Comparison of ENCODE assay signal across 23 mouse cellular contexts in the genomic region with DNA sequence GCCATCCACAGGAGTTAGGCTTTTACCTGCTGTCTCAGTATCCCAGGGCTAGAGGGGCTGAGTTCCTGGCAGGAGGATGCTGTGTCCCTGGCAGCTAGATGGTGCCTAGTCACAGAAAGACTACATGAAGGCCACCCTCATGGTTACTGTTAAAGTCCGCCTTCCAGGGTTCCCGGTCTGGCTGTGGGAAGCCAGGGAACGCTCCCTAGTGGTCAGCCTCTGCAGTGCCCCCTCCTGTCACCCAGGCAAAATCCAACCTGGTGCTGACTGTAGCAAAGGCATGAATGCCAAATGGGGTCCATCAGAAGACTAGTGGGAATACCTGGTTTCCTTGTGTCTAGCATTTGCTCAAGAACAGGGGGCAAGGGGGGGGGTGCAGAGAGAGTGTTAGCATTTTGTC. TPM values are rescaled to one million over a fixed set of nuclear protein-coding genes. Genes with fewer than 3 reads are reported as not detected.
DNase-seq lines count a peak whose midpoint lies in the region; ATAC-seq and TF ChIP-seq lines count a peak whose summit lies in the region.
"Had no signal": no experiment of that assay in that cellular context is flagged by ENCODE, and none has a peak within 500 bp of the region (broad histone marks: within the 10 kb centered on the region; RNA-seq: fewer than 3 reads in every experiment).

No protein-coding gene starts in this region.

- no peak overlapping the region for H3K9ac ChIP-seq in liver, adult 2 months (ENCODE audit: low read depth, low read length)
- no peak overlapping the region for H3K9ac ChIP-seq in liver, embryonic 11.5 days (ENCODE audit: low read depth, low read length)
- H3K9ac ChIP-seq in MEL (ENCODE audit: control insufficient read depth, low read depth, low read length, poor library complexity, severe bottlenecking) = no peak overlapping the region
- peak overlapping the region; percentile 48; the same call in 1 of the 2 replicates for H3K9ac ChIP-seq in liver, embryonic 15.5 days
- H3K9ac ChIP-seq: embryonic facial prominence, embryonic 15.5 days; forebrain, embryonic 15.5 days; hindbrain, embryonic 14.5 days; limb, embryonic 13.5 days; neural tube, embryonic 12.5 days had no signal

- no peak overlapping the region for H3K27ac ChIP-seq in liver, adult 2 months (replicated peaks; ENCODE audit: insufficient read depth, low read depth, low read length)
- no peak overlapping the region for H3K27ac ChIP-seq in liver, embryonic 11.5 days (ENCODE audit: low read depth, low read length)
- H3K27ac ChIP-seq in MEL (ENCODE audit: control insufficient read depth, low read depth, low read length) = peak overlapping the region; percentile 2; the same call in 1 of the 2 replicates
- H3K27ac ChIP-seq in liver, embryonic 15.5 days (replicated peaks) = peak overlapping the region; percentile 89
- H3K27ac ChIP-seq: embryonic facial prominence, embryonic 15.5 days; forebrain, embryonic 15.5 days; hindbrain, embryonic 14.5 days; left cerebral cortex, adult 2 months; limb, embryonic 13.5 days; neural tube, embryonic 12.5 days had no signal

- WGBS in liver, adult 2 months = 47% methylated on average over 3 of the region's 3 CpGs
- 58% methylated on average over 3 of the region's 3 CpGs for WGBS in liver, embryonic 11.5 days
- 52% methylated on average over 3 of the region's 3 CpGs for WGBS in liver, embryonic 15.5 days (ENCODE audit: insufficient replicate concordance)

- no peaks in the 10 kb centered on the region for H3K79me2 ChIP-seq in liver, adult 2 months (ENCODE audit: control insufficient read depth, insufficient read depth, low read length)
- H3K79me2 ChIP-seq in MEL (ENCODE audit: control insufficient read depth, insufficient read depth, low read length, poor library complexity) = peaks cover 16% of the 10 kb centered on the region; the same call in 1 of the 2 replicates

- TF ChIP-seq RAD21 in MEL (IDR thresholded peaks at IDR 0.05; ENCODE audit: low read depth, low read length) = no peak

- DNase-seq in adrenal gland, postnatal 14 days = peak; percentile 54
- DNase-seq in adrenal gland, adult 8-10 months = no peak
- DNase-seq in liver, adult 2 months (ENCODE audit: extremely low read depth, low read depth, low spot score) = no peak
- no peak for DNase-seq in liver, embryonic 11.5 days (ENCODE audit: low spot score)
- no peak for DNase-seq in MEL (ENCODE audit: low read depth, low spot score)
- no peak for DNase-seq in layer of hippocampus, adult 9-10 months (ENCODE audit: low spot score)
- DNase-seq in layer of hippocampus, adult 11-12 months (ENCODE audit: low spot score) = no peak
- DNase-seq: cerebellum, adult 9-10 months; heart, adult 11 months; kidney, adult 9 months; lung, postnatal 4 days; right cerebral cortex, postnatal 14 days; thymus, postnatal 36 days had no signal

- no peak for ATAC-seq in liver, embryonic 11.5 days (replicated peaks; ENCODE audit: low FRiP score)
- ATAC-seq in liver, embryonic 15.5 days (ENCODE audit: insufficient read depth) = no peak
- ATAC-seq: activated CD4-positive, CD25-positive, alpha-beta regulatory T cell, adult 4 months; forebrain, embryonic 15.5 days; midbrain, embryonic 16.5 days had no signal

- no peak for TF ChIP-seq EP300 in MEL (IDR thresholded peaks at IDR 0.05; ENCODE audit: low read depth in 1 of 2, low read length in 2 of 2)

- no peaks in the 10 kb centered on the region for H3K36me3 ChIP-seq in liver, adult 2 months (ENCODE audit: control insufficient read depth, insufficient read depth, low read length)
- H3K36me3 ChIP-seq in liver, embryonic 11.5 days (ENCODE audit: control insufficient read depth, insufficient read depth, low read length) = no peaks in the 10 kb centered on the region
- peaks cover 0 to 49% of the 10 kb centered on the region in 2 experiments; a peak in 3 of 4 replicates for H3K36me3 ChIP-seq in MEL (ENCODE audit: control insufficient read depth in 1 of 2, insufficient read depth in 2 of 2, low read length in 2 of 2)
- H3K36me3 ChIP-seq in liver, embryonic 15.5 days (replicated peaks) = peaks cover 15% of the 10 kb centered on the region
- H3K36me3 ChIP-seq: embryonic facial prominence, embryonic 15.5 days; forebrain, embryonic 15.5 days; limb, embryonic 13.5 days; neural tube, embryonic 12.5 days had no signal

- H3K9me3 ChIP-seq in liver, embryonic 11.5 days (ENCODE audit: control insufficient read depth, low read length) = no peaks in the 10 kb centered on the region
- no peaks in the 10 kb centered on the region for H3K9me3 ChIP-seq in MEL (replicated peaks; ENCODE audit: insufficient read depth, low read length)
- no peaks in the 10 kb centered on the region for H3K9me3 ChIP-seq in liver, embryonic 15.5 days (replicated peaks)
- H3K9me3 ChIP-seq: embryonic facial prominence, embryonic 15.5 days; forebrain, embryonic 15.5 days; limb, embryonic 13.5 days; neural tube, embryonic 12.5 days had no signal

- peak; percentile 29; the same call in 1 of the 2 replicates for TF ChIP-seq CTCF in liver, adult 2 months (IDR thresholded peaks at IDR 0.05; ENCODE audit: low read depth, low read length)
- no peak for TF ChIP-seq CTCF in MEL (IDR thresholded peaks at IDR 0.05 in 2 of 3, conservative IDR thresholded peaks at IDR 0.05 in 1 of 3; ENCODE audit: control insufficient read depth in 1 of 3, insufficient read depth in 1 of 3, low read depth in 2 of 3, low read length in 3 of 3, poor library complexity in 1 of 3, severe bottlenecking in 1 of 3)

- H3K4me1 ChIP-seq in liver, adult 2 months (ENCODE audit: control insufficient read depth, insufficient read depth, low read length) = no peaks in the 10 kb centered on the region
- H3K4me1 ChIP-seq in liver, embryonic 11.5 days (replicated peaks; ENCODE audit: control insufficient read depth, insufficient read depth, low read length) = peaks cover 79% of the 10 kb centered on the region
- peaks cover 30 to 56% of the 10 kb centered on the region in 2 experiments for H3K4me1 ChIP-seq in MEL (ENCODE audit: control insufficient read depth in 1 of 2, insufficient read depth in 2 of 2, low read length in 2 of 2)
- H3K4me1 ChIP-seq in liver, embryonic 15.5 days (replicated peaks) = peaks cover 100% of the 10 kb centered on the region
- H3K4me1 ChIP-seq: forebrain, embryonic 15.5 days; neural tube, embryonic 12.5 days had no signal

- TF ChIP-seq POLR2A in liver, adult 2 months (IDR thresholded peaks at IDR 0.05; ENCODE audit: extremely low read depth, insufficient read depth, low read length) = no peak
- no peak for TF ChIP-seq POLR2A in MEL (IDR thresholded peaks at IDR 0.05; ENCODE audit: control insufficient read depth in 1 of 2, insufficient read depth in 1 of 2, low read depth in 1 of 2, low read length in 2 of 2, poor library complexity in 1 of 2)

- H3K4me3 ChIP-seq in liver, adult 2 months (ENCODE audit: insufficient read depth, low read depth, low read length) = no peak overlapping the region
- H3K4me3 ChIP-seq in liver, embryonic 11.5 days (ENCODE audit: low read depth, low read length) = no peak overlapping the region
- H3K4me3 ChIP-seq in MEL (ENCODE audit: control insufficient read depth in 1 of 2, insufficient read depth in 1 of 2, low read depth in 2 of 2, low read length in 2 of 2) = no peak overlapping the region
- no peak overlapping the region for H3K4me3 ChIP-seq in liver, embryonic 15.5 days (replicated peaks)
- H3K4me3 ChIP-seq: embryonic facial prominence, embryonic 15.5 days; forebrain, embryonic 15.5 days; left cerebral cortex, adult 2 months; limb, embryonic 13.5 days; neural tube, embryonic 12.5 days had no signal

- H3K4me2 ChIP-seq in liver, embryonic 11.5 days = no peak overlapping the region
- peak overlapping the region; percentile 72 for H3K4me2 ChIP-seq in liver, embryonic 15.5 days
- H3K4me2 ChIP-seq: embryonic facial prominence, embryonic 15.5 days; forebrain, embryonic 15.5 days; hindbrain, embryonic 14.5 days; limb, embryonic 13.5 days; neural tube, embryonic 12.5 days had no signal

- no peaks in the 10 kb centered on the region for H3K27me3 ChIP-seq in liver, adult 2 months (ENCODE audit: control insufficient read depth, insufficient read depth, low read length)
- H3K27me3 ChIP-seq in liver, embryonic 11.5 days (replicated peaks; ENCODE audit: control insufficient read depth, insufficient read depth, low read length) = no peaks in the 10 kb centered on the region
- no peaks in the 10 kb centered on the region for H3K27me3 ChIP-seq in MEL (ENCODE audit: control insufficient read depth in 1 of 2, insufficient read depth in 2 of 2, low read length in 2 of 2)
- H3K27me3 ChIP-seq in liver, embryonic 15.5 days = no peaks in the 10 kb centered on the region
- H3K27me3 ChIP-seq: CH12.LX; embryonic facial prominence, embryonic 15.5 days; forebrain, embryonic 15.5 days; limb, embryonic 13.5 days; neural tube, embryonic 12.5 days had no signal

TF ChIP-seq in MEL, 35 proteins besides CTCF, POLR2A, EP300 and RAD21 (continues in another document):
- TF ChIP-seq UBTF (IDR thresholded peaks at IDR 0.05; ENCODE audit: borderline replicate concordance, insufficient read depth, low read depth, low read length) (no peak), GABPA (IDR thresholded peaks at IDR 0.05; ENCODE audit: low read depth, low read length) (no peak), MYC (IDR thresholded peaks at IDR 0.05; ENCODE audit: low read depth, low read length) (no peak), POLR2AphosphoS2 (IDR thresholded peaks at IDR 0.05; ENCODE audit: low read length) (no peak), MYB (IDR thresholded peaks at IDR 0.05; ENCODE audit: low read depth, low read length) (no peak), CHD1 (IDR thresholded peaks at IDR 0.05; ENCODE audit: low read depth, low read length) (no peak), MAX (IDR thresholded peaks at IDR 0.05; ENCODE audit: low read length) (no peak), GATA1 (IDR thresholded peaks at IDR 0.05; ENCODE audit: low read depth, low read length) (no peak), ZNF384 (IDR thresholded peaks at IDR 0.05; ENCODE audit: low read depth, low read length) (no peak), NELFE (IDR thresholded peaks at IDR 0.05; ENCODE audit: low read depth, low read length) (no peak), USF1 (IDR thresholded peaks at IDR 0.05; ENCODE audit: low read depth, low read length) (no peak), POLR2AphosphoS5 (IDR thresholded peaks at IDR 0.05; ENCODE audit: borderline replicate concordance, low read depth, low read length) (no peak), JUND (IDR thresholded peaks at IDR 0.05; ENCODE audit: low read depth, low read length) (no peak)

RNA-seq across cellular contexts. Expression of gene Emilin2, which starts 51.1 kb away (rescaled TPM):
- 9.2 and 9.4 TPM in 2 replicates for total RNA-seq in adrenal gland, postnatal 14 days (2021)
- total RNA-seq in adrenal gland, adult 8-10 months (2022) = 1 to 10 TPM; 4.1 to 8.7 (median 5.4) TPM
- total RNA-seq in liver, adult 2 months (2014; rRNA removed) = 1.1 and 1.5 TPM in 2 replicates
- 0.31 and 1.7 TPM in 2 replicates for polyA plus RNA-seq in liver, adult 2 months (2012; rRNA removed)
- 31.3 and 33.4 TPM in 2 replicates for polyA plus RNA-seq in liver, embryonic 11.5 days (2014; fragmentation: Nextera tagmentation; extraction: Ambion mirVana)
- total RNA-seq in MEL (2012; rRNA removed) = 76.6 and 92.6 TPM in 2 replicates
- polyA plus RNA-seq in MEL (2012; ENCODE audit: insufficient read depth in 1 of 2, insufficient read length in 2 of 2, low read depth in 1 of 2, low replicate concordance in 2 of 2, missing spikeins in 1 of 2) = 10 to 100 TPM; 37.4 to 95.5 TPM
- polyA plus RNA-seq in liver, embryonic 15.5 days (2015; fragmentation: Nextera tagmentation; extraction: Ambion mirVana) = 23.9 and 29.7 TPM in 2 replicates

Comparison
In these comparisons a context has a peak if more than half of its experiments do, and no peak if none do; other contexts are left out.
1. H3K27ac ChIP-seq: peak in MEL (single experiment) and liver, embryonic 15.5 days (single experiment); none in liver, adult 2 months (single experiment) and liver, embryonic 11.5 days (single experiment).